Mouse (Mus musculus): Measurements from ENCODE around the gene Sdhb.

Gene Sdhb

DNA sequence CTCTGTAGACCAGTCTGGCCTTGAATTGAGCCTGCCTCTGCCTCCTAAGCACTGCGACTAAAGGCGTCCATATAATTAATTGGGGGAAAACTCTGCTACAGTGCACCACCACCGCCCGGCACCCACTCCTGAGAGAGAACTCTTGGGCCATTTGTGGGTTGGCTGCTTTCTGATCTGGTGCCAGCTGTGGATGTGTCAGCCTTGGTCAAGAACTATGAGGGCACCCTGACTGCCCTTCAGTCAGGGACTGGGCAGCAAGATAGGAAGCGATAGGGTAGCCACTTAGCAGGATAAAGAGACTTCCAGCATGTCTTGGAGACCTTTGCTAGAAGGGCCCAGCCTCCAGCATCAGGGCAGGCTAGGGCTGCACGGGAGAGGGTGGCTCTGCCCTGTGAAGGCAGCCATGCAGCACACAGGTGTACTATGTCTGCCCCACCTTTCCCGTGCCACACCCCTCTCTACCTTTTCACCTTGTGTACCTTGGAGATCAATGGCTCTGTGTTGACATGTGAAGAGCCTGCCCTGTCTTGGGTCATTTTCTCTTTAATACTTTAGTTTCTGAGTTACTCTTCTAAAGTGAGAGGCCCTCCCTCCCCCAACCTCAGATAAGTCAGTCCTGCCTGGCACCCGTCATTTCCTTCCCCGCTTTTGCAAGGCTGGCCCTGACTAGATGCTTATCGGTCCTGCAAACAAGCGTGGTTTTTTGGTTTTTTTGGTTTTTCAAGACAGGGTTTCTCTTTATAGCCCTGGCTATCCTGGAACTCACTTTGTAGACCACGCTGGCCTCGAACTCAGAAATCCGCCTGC is 17.1 kb downstream of the Sdhb start:
- DNase-seq (ENCODE audit: low read depth, low spot score) = no peak

DNA sequence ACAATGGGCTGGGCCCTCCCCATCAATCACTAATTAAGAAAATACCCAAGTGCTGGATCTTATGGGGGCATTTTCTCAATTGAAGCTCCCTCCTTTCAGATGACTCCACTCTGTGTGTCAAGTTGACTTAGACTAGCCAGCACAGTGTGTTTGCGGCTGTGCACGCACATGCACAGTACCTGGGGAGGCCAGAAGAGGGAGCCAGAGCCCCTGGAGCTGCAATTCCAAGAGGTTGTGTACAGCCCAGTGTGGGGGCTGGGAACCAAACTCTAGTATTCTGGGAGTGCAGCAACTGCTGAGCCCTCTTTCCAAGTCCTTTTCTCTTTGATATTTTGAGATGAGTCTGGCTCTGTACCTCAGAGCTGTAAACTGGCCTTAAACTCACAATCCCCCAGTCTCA is 20.6 kb downstream of the Sdhb start:
- DNase-seq (ENCODE audit: low read depth, low spot score) = no peak

DNA sequence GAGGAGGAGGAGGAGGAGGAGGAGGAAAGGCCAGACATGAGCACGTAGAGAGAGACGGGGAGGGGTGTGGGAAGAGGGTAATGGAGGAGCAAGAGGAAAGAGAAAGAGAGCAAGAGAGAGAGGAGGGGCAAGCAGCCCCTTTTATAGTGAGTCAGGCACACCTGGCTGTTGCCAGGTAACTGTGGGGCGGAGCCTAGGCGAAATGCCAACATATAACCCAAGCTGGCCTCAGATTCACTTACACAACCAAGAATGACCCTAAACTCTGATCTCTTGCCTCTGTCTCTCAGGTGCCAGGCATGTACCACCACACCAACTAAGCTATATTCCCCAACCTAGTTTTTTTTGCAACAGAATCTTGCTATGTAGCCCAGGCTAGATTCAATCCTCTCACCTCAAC is 21.8 kb downstream of the Sdhb start:
- no peak for DNase-seq (ENCODE audit: low read depth, low spot score)

DNA sequence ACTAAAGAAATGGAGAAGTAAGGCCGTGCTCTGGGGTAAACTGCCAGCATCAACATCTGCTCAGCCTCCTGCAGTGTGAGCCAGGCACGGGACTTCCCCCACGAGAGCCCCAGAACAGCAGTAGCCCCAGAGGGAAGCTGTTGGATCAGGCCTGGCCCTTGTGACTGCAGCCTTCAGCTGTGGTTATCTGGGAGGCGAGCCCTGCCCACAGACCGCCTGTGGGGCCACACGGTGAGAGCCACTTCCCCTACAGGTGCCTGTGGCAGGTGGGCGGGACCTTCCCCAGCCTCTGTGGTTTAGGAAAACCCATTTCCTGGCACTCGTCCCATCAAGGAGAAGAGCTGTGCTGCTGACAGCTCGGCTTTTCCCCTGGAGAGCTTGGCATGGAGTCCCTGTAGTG is 22.4 kb downstream of the Sdhb start:
- DNase-seq (ENCODE audit: low read depth, low spot score) = peak; percentile 43

DNA sequence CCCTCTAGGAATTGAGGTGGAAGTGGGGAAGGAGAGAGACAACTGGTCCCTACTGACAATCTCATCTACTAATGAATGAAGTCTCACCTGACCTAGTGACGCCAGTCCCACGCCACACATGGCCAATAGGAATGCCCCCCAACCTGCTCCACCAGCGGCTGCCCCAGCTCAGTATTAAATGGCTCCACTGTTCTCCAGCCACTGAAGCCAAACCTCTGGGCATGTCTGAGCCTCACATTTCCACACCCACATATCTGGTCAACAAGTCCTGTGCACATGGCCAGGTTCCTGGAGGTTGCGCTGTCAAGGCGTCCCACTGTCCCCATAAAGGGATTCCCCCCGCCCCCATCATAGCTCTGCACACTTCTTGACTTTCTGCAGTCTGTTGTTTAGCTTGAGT is 23.5 kb downstream of the Sdhb start:
- no peak for DNase-seq (ENCODE audit: low read depth, low spot score)

DNA sequence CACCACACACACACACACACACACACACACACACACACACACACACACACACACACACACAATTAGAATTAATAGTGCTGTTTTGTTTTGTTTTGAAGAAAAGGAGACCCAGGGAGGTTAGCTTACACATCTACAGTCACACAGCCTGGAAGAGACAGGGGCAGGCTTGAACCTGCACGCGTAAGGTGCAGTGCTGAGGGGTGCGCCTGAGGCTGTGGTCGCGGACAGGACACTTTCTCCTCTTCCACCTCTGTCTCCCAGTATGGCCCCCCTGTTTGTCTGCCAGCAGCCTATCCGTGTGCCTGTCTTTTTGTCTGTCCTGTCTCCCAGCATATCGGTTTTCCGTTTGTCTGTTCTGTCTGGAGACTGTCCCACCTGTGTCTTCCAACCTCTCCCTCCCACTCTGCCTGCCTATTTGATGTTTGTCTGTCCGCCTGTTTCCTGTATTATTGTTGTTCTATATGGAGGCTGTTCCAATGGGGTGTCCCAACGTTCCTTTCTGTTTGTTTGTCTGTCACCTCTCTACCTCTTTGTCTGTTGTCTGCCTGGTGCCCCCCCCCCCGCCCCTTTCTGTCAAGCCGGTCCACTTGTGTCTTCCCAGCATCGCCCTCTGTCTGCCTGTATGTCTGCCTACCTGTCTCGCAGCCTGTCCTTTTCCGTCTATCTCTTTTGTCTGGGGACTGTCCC is 25.2 kb downstream of the Sdhb start:
- no peak for DNase-seq (ENCODE audit: low read depth, low spot score)

DNA sequence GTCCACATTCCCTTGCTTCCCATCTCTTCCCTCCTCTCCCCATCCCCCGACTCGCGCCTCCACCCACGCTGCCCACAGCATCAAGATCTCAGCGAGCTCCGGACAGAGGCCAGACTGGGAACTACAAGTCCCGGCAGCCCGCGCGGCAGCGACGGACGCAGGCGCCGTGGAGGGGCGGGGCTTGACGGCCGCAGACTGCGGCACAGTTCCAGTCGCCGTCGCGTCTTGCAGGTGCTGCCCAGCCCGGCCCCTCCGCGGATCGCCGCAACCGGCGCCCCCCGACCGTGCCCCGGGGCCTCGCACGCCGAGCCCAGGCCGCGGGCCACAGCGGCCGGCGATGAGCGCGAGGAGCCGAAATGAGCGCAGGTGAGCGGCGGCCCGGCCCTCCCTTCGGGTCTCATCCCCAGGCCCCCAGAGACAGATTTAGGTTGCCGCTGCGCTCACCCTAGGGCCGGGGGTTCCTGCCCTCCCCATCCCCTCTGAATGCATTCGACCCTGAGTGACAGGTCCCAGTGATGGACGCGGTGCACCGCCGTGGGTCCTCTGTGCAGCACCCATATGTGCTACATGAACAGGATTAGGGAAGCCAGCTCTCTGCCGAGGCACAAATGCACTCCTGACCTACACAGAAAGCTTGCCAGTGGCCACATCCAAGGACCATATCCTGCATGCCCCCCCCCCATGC is 25.9 kb downstream of the Sdhb start, which contains the start of gene Atp13a2:
Atp13a2 (plus strand) TSS at position 163 of the 685 bp plus-strand sequence.
- peak; percentile 74 for DNase-seq (ENCODE audit: low read depth, low spot score)

DNA sequence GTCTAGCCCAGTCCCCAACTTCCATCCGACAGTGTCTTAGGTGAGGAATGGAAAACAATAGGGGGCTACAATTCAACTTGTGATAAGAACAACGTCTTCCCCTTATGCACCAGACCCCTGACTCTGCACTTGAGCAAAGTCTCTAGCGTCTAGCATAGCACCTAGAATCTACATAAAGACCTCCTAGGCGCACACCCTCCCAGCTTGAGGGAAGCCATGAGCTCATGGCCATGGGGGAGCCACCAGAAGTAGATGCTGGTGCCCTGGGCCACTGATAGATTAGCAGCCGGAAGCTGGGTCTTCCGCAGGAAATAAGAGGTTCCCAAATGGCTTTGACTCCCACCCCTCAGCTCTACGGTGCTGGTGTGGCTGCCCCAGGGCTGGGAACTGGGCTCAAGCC is 26.5 kb downstream of the Sdhb start:
- no peak for DNase-seq (ENCODE audit: low read depth, low spot score)

DNA sequence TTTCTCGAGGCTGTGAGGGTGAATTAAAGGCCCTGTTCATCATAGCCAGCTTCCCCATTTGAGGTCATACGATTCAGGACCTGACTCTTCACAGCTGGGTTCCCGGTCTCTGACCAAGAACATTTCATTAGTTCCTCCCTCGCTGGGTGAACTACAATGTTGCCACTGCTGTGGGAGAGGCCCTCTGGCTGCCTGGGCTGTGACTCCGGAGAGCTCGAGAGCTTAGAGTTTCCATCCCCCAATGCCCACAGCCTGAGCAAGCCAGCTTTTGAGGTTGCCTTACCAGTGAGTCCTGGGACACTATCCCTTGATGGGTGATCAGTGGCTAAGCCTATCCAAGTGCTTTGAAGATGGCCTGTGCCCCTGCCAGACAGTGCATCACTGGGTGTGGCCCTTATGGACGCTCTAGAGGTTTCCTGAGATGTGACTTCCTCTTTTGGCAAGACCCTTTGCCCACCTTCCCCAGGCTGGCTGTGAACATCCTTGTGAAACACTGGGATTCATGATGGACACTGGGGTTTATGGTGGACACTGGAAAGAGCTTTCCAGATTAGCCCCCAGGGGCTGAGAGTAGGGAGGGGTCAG is 27.8 kb downstream of the Sdhb start:
- DNase-seq (ENCODE audit: low read depth, low spot score) = no peak

DNA sequence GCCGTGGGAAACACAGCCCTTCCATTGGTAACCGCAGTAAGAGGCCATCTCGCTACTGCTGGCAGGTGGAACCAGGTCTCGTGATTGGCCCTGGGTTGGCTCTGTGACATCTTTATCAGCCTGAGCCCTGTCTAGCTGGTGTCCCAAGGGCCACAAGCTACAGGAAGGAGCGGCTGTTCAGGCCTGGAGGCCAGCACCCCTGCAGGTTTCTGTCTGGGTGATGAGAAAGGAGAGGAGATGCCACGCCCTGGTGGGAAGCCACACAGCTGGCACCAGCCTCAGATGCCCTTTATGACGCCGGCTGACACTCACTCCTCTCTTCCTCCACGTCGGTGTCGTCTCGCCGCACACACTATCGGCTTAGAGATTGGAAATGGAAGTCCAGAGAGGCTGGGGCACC is 28.4 kb downstream of the Sdhb start:
- DNase-seq (ENCODE audit: low read depth, low spot score) = no peak

DNA sequence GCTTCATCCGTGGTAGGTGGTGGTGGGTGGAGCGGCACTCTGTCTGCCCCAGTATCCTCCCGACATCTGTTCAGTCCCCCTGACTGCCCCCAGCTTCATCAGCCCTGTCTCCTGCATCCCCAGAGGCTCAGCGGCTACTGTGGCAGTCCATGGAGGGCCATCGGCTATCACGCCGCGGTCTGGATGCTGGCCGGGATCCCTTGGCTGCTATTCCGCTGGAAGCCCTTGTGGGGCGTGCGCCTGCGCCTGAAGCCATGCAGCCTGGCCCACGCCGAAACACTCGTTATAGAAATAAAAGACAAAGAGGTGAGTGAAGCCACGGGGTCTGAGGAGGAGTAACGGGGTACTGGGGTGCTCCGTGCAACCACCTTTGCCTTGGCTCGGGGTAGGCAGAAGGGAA is 31.2 kb downstream of the Sdhb start:
- no peak for DNase-seq (ENCODE audit: low read depth, low spot score)

DNA sequence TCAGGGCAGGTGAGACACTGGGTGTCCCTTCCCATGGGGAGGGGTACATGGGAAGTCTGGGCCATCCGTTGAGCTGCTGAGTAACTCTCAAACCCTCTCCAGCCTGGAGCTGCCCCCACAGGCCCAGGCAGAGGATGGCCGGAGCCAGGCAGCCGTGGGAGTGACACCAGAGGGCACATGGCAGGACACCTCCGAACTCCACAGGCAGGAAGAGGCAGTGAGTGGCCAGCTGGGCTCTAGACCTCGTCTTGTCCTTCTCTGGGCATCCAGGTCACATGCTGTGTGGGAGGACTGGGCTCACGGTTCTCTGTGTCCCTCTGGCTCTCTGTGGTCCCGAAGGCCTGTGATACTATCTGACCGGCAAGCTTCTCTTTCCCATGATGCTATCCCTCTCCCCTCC is 32.8 kb downstream of the Sdhb start:
- DNase-seq (ENCODE audit: low read depth, low spot score) = no peak

DNA sequence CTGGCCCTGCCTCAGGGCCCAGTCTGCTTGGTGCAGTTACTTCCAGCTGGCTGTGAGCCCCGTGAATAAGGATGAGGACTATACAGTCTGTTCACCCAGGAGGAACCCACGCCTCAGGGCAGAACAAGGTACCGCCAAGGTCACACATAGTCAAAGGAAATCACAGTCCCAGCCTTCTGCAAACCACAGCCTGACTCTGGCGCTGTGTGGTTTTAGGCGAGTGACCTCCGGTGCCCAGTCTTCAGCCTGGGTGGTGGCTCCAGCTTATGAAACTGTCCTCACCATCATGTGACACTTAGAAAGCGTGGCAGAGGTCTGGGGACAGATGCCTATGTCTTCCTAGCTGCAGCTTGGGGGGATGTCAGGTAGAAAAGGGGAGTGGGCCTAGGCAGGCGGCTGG is 34.8 kb downstream of the Sdhb start:
- no peak for DNase-seq (ENCODE audit: low read depth, low spot score)

DNA sequence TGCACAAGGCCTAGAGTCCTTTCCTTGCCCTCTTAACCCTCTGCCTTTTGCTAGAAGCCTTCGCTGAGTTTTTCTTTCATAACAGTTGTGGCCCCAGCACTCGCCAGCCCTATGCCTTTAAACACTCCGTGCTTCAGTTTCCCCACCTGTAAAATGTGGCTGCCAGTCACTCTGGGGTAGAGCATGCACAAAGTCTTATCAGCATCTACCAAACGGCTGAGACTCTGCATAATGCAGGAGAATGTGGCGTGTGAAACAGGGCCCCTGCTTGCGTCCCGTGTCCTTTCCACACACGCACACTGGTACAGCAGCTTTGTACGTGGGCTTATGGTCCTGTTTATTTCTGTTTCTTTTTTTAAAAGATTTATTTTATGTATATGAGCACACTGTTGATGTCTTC is 35.8 kb downstream of the Sdhb start:
- no peak for DNase-seq (ENCODE audit: low read depth, low spot score)

DNA sequence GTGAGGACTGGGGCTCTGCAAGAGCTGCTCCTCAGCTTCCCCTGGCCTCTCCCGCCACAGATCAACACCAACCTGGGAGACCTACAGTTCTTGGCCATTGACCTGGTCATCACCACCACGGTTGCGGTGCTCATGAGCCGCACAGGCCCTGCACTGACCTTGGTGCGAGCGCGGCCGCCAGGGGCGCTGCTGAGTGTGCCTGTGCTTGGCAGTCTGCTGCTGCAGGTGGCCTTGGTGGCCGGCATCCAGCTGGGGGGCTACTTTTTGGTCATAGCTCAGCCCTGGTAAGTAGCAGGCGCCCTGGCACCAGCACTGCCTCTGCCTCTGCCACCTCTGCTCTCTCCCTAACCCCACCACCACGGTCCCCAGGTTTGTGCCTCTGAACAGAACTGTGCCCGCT is 45.0 kb downstream of the Sdhb start:
- no peak for DNase-seq (ENCODE audit: low read depth, low spot score)

DNA sequence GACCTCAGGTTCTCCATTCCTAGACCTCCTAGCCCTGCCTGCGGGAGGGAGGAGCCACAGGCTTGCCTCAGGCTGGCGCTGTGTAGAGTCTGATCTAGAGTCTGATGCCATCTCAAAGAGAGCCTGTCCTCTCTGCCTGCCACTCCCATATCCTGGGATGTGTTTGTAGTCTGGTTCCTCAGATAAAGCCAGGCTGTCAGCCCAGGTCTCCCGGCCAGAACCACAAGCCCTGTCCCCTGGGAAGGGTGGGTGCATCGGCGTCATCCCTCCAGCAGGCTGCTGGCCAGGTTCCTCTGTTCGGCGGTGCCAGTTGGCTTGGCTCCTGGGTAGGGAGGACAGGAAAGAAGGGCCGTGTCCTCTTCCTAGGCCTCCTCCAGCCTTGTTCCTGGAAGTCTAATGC is 47.0 kb downstream of the Sdhb start:
- no peak for DNase-seq (ENCODE audit: low read depth, low spot score)

DNA sequence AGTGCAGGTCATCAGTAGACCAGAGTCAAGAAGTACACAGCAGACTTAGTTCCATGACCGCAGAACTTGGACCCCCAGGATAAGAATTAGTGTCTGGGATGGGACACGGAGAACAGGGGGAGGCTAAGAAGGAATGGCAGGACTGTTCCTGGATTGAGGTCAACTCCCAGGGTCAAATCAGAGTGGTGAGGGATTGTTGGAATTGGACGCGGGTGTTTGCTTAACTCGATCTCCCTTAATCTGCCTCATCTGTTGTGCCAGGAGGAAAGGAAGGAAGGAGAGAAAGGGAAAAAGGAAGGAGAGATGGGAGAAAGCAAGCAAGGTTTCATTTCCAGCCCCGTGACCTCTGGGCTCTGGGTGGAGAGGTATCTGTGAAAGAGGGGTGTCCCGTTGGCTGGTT is 49.1 kb downstream of the Sdhb start, which contains the start of gene Mfap2:
Mfap2 (plus strand) TSS at position 301 of the 400 bp plus-strand sequence.
- no peak for DNase-seq (ENCODE audit: low read depth, low spot score)

DNA sequence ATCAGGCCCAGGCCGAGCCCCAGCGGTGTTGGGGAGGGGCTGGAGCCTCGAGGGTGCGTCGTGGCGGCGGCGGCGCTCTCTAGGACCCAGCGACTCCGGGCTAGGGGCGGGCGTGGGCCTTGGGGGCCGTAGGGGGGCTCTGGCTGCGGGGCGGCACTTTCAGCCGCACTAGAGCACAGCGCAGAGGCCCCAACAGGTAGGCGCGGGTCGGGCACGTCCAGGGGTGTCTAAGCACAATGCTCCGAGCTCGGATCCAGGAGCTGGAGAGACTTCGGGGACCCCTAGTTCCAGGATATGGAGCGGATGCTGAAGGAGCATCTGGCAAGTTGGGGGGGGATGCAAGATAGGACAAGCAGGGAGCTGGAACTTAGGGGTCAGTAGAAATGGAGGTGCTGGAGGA is 49.5 kb downstream of the Sdhb start:
- no peak for DNase-seq (ENCODE audit: low read depth, low spot score)

DNA sequence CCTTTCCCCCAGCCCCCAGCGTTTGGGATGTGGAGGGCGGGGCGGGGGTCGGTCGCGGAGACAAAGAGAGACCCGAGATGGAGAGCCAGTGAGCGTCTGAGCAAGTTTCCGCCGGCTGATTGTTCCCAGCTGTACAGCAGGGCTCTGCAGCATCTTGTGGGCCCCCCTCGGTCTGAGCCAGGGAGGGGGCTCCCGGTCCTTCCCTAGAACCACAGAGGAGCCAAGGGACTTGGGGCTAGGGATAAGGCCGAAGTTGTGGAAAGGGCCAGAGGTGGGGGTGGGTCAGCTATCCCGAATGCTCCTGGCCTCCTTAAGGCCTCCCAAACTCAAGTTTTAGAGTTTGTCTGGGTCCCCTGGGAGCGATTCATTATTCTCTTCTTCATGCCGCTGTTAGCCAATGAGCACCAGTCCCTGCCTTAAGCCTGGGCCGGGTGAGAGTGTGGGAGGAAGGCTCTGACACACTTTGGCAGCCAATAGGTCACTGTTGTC is 50.0 kb downstream of the Sdhb start:
- no peak for DNase-seq (ENCODE audit: low read depth, low spot score)

DNA sequence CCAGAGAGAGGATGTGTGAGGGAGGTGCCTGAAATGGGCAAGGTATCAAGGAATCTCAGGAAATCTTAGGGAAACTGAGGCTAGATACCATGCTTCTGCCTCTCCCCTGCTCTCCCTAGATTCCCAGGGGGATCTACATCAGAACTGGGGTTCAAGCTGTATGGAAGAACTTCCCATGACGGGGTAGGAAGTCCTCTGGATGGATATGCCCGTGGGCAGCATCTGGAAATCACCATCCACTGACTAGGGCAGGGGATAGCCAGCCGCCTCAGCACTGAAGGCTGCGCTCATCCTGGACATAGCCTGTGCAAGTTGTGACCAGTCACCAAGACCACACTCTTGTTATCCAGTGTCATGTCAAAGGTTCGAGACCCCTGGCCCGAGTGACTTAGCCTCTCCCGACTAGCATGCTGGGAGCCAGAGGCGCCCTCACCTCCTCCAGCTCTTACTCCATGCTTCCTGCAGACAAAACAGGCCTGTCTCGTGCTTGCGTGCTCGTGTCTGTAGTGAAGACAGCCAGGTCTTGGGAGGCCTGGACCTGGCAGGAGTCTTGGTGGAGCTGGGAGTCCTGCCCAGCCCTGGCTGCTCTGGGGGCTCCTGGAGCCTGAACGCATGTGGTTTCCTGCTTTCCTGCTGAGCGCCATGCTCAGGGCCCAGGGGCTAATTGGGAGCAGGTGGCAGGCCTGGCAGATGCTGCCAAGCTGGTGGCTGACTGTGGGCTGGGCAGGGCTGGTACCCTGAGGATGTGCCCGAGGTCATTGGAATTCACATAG is 50.7 kb downstream of the Sdhb start:
- no peak for DNase-seq (ENCODE audit: low read depth, low spot score)

DNA sequence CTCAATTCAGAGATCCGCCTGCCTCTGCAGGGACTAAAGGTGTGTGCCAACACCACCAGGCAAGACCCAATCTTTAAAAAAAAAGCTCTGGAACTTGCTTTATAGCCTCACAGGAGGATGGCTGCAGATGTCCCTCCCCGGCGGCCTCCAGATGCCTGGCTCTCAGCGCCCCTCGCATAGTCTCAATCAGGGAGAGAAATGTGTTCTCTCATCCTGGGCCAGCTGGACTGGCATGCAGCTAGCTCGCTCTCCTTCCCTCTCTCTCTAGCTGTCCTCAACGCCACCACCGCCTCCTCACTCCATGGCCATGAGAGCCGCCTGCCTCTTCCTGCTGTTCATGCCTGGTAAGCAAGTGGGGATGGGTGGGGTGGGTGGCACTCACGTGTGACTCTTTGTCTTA is 51.6 kb downstream of the Sdhb start:
- peak; percentile 31 for DNase-seq (ENCODE audit: low read depth, low spot score)
